Mouse (Mus musculus): ENCODE measurements at regions not wholly inside any gene's neighbourhood (a gene's known extent, or its start where the extent isn't known, plus 50 kb on each side); places are given as distances from the start of the nearest gene placed in this dataset.

- no peak overlapping the region for H3K27ac ChIP-seq
- H3K27me3 ChIP-seq = no peaks in the 10 kb centered on the region; the same call in 1 of the 2 replicates
- H3K4me2 ChIP-seq (replicated peaks) = no peak overlapping the region
- 83% methylated on average over 9 of the region's 9 CpGs for WGBS
- H3K9me3 ChIP-seq = no peaks in the 10 kb centered on the region
- H3K9ac ChIP-seq = no peak overlapping the region
- no peak for ATAC-seq (ENCODE audit: insufficient number of reproducible peaks, insufficient read depth, low FRiP score, low TSS enrichment)
- H3K4me3 ChIP-seq = no peak overlapping the region
- no peaks in the 10 kb centered on the region for H3K4me1 ChIP-seq
- no peaks in the 10 kb centered on the region for H3K36me3 ChIP-seq
Observed at GRCm38 (mm10) chr10:93361654-93362195, 50.8 kb upstream of the Elk3 start.

- H3K4me3 ChIP-seq = no peak overlapping the region
- H3K36me3 ChIP-seq = no peaks in the 10 kb centered on the region
- WGBS = 51% methylated on average over 3 of the region's 3 CpGs
- no peaks in the 10 kb centered on the region for H3K9me3 ChIP-seq
- no peak for ATAC-seq (ENCODE audit: insufficient number of reproducible peaks, insufficient read depth, low FRiP score, low TSS enrichment)
- H3K4me2 ChIP-seq (replicated peaks) = no peak overlapping the region
- no peaks in the 10 kb centered on the region; the same call in 1 of the 2 replicates for H3K27me3 ChIP-seq
- no peak overlapping the region for H3K27ac ChIP-seq
- H3K9ac ChIP-seq = no peak overlapping the region
- H3K4me1 ChIP-seq = no peaks in the 10 kb centered on the region
Observed at GRCm38 (mm10) chr10:93364108-93364793, 53.3 kb upstream of the Elk3 start.

GRCm38 (mm10) chr10:93364881-93365280 lies 53.9 kb upstream of the Elk3 start:
- H3K27ac ChIP-seq = no peak overlapping the region
- H3K36me3 ChIP-seq = no peaks in the 10 kb centered on the region
- H3K9ac ChIP-seq = no peak overlapping the region
- H3K27me3 ChIP-seq = no peaks in the 10 kb centered on the region; the same call in 1 of the 2 replicates
- no peaks in the 10 kb centered on the region for H3K4me1 ChIP-seq
- no peak for ATAC-seq (ENCODE audit: insufficient number of reproducible peaks, insufficient read depth, low FRiP score, low TSS enrichment)
- no peaks in the 10 kb centered on the region for H3K9me3 ChIP-seq
- WGBS = 80% methylated on average over 7 of the region's 7 CpGs
- no peak overlapping the region for H3K4me2 ChIP-seq (replicated peaks)
- no peak overlapping the region for H3K4me3 ChIP-seq

- Histone ChIP-seq H3K9me3 (no peaks in the 10 kb centered on the region), H3K4me1 (no peaks in the 10 kb centered on the region), H3K9ac (no peak overlapping the region), H3K4me3 (no peak overlapping the region), H3K27ac (no peak overlapping the region), H3K27me3 (no peaks in the 10 kb centered on the region; the same call in 1 of the 2 replicates), H3K36me3 (no peaks in the 10 kb centered on the region), H3K4me2 (replicated peaks) (no peak overlapping the region)
- 50% methylated on average over 6 of the region's 6 CpGs for whole genome bisulfite sequencing
- no peak for ATAC-seq (ENCODE audit: insufficient number of reproducible peaks, insufficient read depth, low FRiP score, low TSS enrichment)
Observed at GRCm38 (mm10) chr10:93365318-93365717, 54.4 kb upstream of the Elk3 start.

GRCm38 (mm10) chr10:93365824-93366223 lies 54.9 kb upstream of the Elk3 start:
- Histone ChIP-seq H3K4me1 (no peaks in the 10 kb centered on the region), H3K4me3 (no peak overlapping the region), H3K27ac (no peak overlapping the region), H3K27me3 (no peaks in the 10 kb centered on the region), H3K9ac (no peak overlapping the region), H3K9me3 (no peaks in the 10 kb centered on the region), H3K36me3 (no peaks in the 10 kb centered on the region), H3K4me2 (replicated peaks) (no peak overlapping the region)
- no peak for ATAC-seq (ENCODE audit: insufficient number of reproducible peaks, insufficient read depth, low FRiP score, low TSS enrichment)
- WGBS = 81% methylated on average over 5 of the region's 5 CpGs

- Histone ChIP-seq H3K4me3 (no peak overlapping the region), H3K27ac (no peak overlapping the region), H3K27me3 (no peaks in the 10 kb centered on the region), H3K36me3 (no peaks in the 10 kb centered on the region), H3K4me2 (replicated peaks) (no peak overlapping the region), H3K9ac (no peak overlapping the region), H3K4me1 (peaks cover 3% of the 10 kb centered on the region; the same call in 1 of the 2 replicates), H3K9me3 (no peaks in the 10 kb centered on the region)
- 64% methylated on average over 3 of the region's 3 CpGs for WGBS
- no peak for ATAC-seq (ENCODE audit: insufficient number of reproducible peaks, insufficient read depth, low FRiP score, low TSS enrichment)
Observed at GRCm38 (mm10) chr10:93369737-93370136, 58.8 kb upstream of the Elk3 start.

GRCm38 (mm10) chr10:93370331-93370730 lies 59.4 kb upstream of the Elk3 start:
- no peak overlapping the region for H3K4me2 ChIP-seq (replicated peaks)
- no peaks in the 10 kb centered on the region for H3K27me3 ChIP-seq
- H3K4me1 ChIP-seq = peaks cover 7% of the 10 kb centered on the region; the same call in 1 of the 2 replicates
- 74% methylated on average over 6 of the region's 6 CpGs for WGBS
- H3K9me3 ChIP-seq = no peaks in the 10 kb centered on the region
- no peak overlapping the region for H3K27ac ChIP-seq
- no peak overlapping the region for H3K4me3 ChIP-seq
- H3K9ac ChIP-seq = no peak overlapping the region
- no peaks in the 10 kb centered on the region for H3K36me3 ChIP-seq
- ATAC-seq (ENCODE audit: insufficient number of reproducible peaks, insufficient read depth, low FRiP score, low TSS enrichment) = no peak

- H3K4me2 ChIP-seq (replicated peaks) = no peak overlapping the region
- no peak overlapping the region for H3K9ac ChIP-seq
- no peak overlapping the region for H3K27ac ChIP-seq
- H3K4me1 ChIP-seq = peaks cover 10% of the 10 kb centered on the region; the same call in 1 of the 2 replicates
- ATAC-seq (ENCODE audit: insufficient number of reproducible peaks, insufficient read depth, low FRiP score, low TSS enrichment) = no peak
- 93% methylated on average over 7 of the region's 7 CpGs for WGBS
- no peaks in the 10 kb centered on the region for H3K27me3 ChIP-seq
- no peak overlapping the region for H3K4me3 ChIP-seq
- H3K9me3 ChIP-seq = no peaks in the 10 kb centered on the region
- no peaks in the 10 kb centered on the region for H3K36me3 ChIP-seq
Observed at GRCm38 (mm10) chr10:93372281-93372680, 61.3 kb upstream of the Elk3 start.

GRCm38 (mm10) chr10:93373265-93373664 lies 62.3 kb upstream of the Elk3 start:
- Histone ChIP-seq H3K9ac (no peak overlapping the region), H3K4me2 (replicated peaks) (no peak overlapping the region), H3K36me3 (no peaks in the 10 kb centered on the region), H3K9me3 (no peaks in the 10 kb centered on the region), H3K27ac (no peak overlapping the region), H3K4me3 (no peak overlapping the region), H3K4me1 (peaks cover 10% of the 10 kb centered on the region; the same call in 1 of the 2 replicates), H3K27me3 (no peaks in the 10 kb centered on the region)
- no peak for ATAC-seq (ENCODE audit: insufficient number of reproducible peaks, insufficient read depth, low FRiP score, low TSS enrichment)
- WGBS = 88% methylated on average over 5 of the region's 5 CpGs

- H3K27ac ChIP-seq = no peak overlapping the region
- no peak overlapping the region for H3K4me3 ChIP-seq
- H3K9me3 ChIP-seq = no peaks in the 10 kb centered on the region
- WGBS = 77% methylated on average over 6 of the region's 6 CpGs
- no peak for ATAC-seq (ENCODE audit: insufficient number of reproducible peaks, insufficient read depth, low FRiP score, low TSS enrichment)
- peaks cover 10% of the 10 kb centered on the region; the same call in 1 of the 2 replicates for H3K4me1 ChIP-seq
- H3K4me2 ChIP-seq (replicated peaks) = no peak overlapping the region
- H3K9ac ChIP-seq = no peak overlapping the region
- H3K27me3 ChIP-seq = no peaks in the 10 kb centered on the region
- no peaks in the 10 kb centered on the region for H3K36me3 ChIP-seq
Observed at GRCm38 (mm10) chr10:93373954-93374689, 63.2 kb upstream of the Elk3 start.

- Histone ChIP-seq H3K27me3 (no peaks in the 10 kb centered on the region), H3K9me3 (no peaks in the 10 kb centered on the region), H3K4me1 (peaks cover 10% of the 10 kb centered on the region; the same call in 1 of the 2 replicates), H3K4me2 (replicated peaks) (no peak overlapping the region), H3K9ac (no peak overlapping the region), H3K4me3 (no peak overlapping the region), H3K36me3 (no peaks in the 10 kb centered on the region), H3K27ac (no peak overlapping the region)
- 81% methylated on average over 2 of the region's 2 CpGs for WGBS
- no peak for ATAC-seq (ENCODE audit: insufficient number of reproducible peaks, insufficient read depth, low FRiP score, low TSS enrichment)
Observed at GRCm38 (mm10) chr10:93374690-93374994, 63.7 kb upstream of the Elk3 start.

Measured in embryonic facial prominence, embryonic 12.5 days (tissue).